Mouse (Mus musculus) liver, adult (tissue): ENCODE results near the gene Cfap126.
A peak's percentile ranks its signal among the peaks of the same experiment; 100 is the strongest.

ENCODE experiments used
- GATA4 ChIP-seq: IDR thresholded peaks from 2 replicates; pipeline ENCODE4 v1.6.1; 2014; ENCODE audit warnings: mild to moderate bottlenecking, low read length; ENCODE audit not compliant: insufficient replicate concordance

Gene Cfap126

GRCm38 (mm10) chr1:171109620-171110019, 4.1 kb upstream of the Cfap126 start:
- no peak for TF ChIP-seq GATA4

- TF ChIP-seq GATA4, result no peak
Measured at GRCm38 (mm10) chr1:171110659-171111019, 3.1 kb upstream of the Cfap126 start.

DNA sequence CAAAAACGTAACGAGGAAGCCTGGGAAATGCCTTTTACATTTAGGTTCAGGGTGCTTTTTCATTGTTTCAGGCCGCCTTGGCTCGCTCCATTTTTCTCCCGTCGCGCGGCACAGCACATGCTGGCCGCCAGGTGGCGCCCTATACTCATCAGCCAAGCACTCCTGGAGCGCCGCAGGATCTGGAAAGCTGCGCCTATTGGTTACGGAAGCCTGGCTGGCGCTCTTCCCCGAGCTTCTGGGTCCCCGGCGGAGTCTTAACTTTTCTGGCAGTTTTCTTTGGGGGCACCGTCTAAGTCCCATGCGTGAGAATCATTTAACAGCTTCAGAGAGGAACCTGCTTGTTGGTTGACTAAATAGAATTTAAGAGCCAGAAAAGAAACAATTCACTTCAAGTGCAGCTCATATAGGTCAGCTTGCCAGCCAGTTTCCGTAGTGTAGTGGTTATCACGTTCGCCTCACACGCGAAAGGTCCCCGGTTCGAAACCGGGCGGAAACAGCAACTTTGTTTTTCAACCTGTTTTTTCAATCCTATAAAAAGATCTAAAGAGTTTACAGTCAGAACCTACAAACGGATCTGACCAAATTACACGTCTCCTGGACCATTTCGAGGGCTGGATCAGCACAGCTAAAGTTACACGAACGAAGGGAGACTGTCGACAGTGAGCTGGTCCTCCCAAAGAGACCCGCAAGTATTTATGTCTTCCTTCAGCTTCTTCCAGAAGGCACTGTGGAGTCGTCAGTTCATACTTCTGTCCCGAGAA, 2.5 kb upstream of the Cfap126 start:
- 0 out of 2 replicates have a peak, but pooled peaks have one; percentile 22 for TF ChIP-seq GATA4

DNA sequence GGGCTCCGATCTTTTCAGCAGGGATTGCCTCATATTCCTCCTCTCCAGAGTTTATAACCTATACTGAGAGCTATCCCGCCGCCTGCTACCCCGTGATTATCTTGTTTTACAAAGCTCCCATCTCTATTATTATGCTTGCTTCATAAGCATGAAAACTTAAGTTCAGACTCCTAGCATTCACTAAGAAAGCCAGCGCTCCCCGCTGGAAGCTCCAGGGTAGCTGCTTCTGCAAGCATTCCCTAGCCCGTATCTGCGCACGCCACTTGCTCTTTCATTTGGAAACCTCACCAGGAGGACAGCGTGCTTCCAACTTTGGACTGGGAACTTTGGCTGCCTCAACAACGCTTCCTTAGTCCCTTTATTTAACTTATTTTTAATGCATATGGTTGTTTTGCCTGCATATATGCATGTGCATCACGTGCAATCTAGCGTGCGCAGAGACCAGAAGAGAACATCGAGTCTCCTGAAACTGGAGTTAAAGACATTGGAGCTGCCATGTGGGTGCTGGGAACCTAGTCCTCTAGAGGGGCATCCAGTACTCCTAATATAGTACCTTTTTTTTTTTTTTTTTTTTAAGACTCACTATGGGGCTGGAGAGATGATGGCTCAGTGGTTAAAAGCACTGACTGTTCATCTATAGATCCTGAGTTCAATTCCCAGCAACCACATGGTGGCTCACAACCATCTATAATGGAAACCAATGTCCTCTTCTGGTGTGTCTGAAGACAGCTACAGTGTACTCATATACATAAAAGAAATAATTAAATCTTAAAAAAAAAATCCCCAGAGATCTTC, 1.7 kb upstream of the Cfap126 start:
- no peak for TF ChIP-seq GATA4

DNA sequence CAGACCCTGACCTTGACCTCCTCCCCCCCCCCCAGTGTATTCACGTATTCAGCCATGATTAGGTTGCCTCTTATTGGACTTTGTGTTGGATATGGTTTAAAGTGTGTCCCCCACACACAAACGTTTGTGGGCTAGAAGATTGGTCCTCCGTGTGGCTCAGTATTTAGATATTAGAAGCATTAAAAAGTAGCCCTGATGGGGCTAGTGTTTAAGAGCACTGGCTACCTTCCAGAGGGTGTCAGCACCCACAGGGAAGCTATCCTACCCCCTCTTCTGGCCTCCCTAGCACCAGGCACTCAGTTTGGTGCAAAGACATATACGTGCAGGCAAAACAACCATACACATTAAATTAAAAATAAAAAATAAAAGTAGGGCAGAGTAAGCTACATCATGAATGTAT, 732 bp upstream of the Cfap126 start:
- no peak for TF ChIP-seq GATA4

- TF ChIP-seq GATA4, result no peak
Measured at GRCm38 (mm10) chr1:171116280-171116679, 2.6 kb downstream of the Cfap126 start.

- 0 out of 2 replicates have a peak, but pooled peaks have one; percentile 50 for TF ChIP-seq GATA4
Measured at GRCm38 (mm10) chr1:171118269-171118684, 4.6 kb downstream of the Cfap126 start.

GRCm38 (mm10) chr1:171118996-171119395, 5.3 kb downstream of the Cfap126 start:
- no peak for TF ChIP-seq GATA4

DNA sequence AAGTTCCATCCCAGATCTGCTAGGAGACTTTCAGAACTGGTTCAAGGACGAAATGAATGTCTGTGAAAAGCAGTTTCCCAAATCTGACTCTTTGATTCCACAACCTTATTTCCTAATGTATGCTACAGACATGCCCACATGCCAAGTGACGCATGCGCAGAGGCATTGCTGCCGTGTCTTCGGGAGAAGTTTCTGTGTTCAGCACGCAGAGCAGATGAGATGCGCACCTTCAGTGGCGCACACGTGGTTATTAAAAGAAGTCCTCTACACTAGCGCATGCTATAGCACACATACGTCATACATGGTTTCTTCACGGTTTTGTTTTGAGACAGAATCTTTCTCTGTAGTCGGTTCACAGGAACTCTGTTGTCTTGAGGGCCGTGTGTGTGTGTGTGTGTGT, 5.7 kb downstream of the Cfap126 start:
- no peak for TF ChIP-seq GATA4

DNA sequence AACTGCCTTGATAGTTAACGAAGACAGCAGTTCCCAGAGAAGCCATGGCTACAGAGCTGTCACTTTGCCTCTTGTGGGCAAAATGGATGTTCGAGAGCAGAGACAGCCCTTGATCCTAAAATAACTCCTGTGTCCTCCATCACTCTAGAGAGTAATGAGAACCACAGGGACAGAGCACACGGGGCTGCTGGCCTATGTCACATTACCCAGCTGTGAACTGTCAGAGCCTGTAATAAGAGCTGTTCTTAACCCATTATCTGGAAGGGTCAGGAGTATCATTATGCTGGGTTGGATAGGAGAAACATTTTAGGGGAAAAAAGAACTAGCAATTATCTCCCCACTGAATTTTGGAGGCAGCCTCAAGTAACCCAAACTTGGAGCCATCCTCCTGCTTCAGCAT, 7.2 kb downstream of the Cfap126 start:
- TF ChIP-seq GATA4, result no peak

DNA sequence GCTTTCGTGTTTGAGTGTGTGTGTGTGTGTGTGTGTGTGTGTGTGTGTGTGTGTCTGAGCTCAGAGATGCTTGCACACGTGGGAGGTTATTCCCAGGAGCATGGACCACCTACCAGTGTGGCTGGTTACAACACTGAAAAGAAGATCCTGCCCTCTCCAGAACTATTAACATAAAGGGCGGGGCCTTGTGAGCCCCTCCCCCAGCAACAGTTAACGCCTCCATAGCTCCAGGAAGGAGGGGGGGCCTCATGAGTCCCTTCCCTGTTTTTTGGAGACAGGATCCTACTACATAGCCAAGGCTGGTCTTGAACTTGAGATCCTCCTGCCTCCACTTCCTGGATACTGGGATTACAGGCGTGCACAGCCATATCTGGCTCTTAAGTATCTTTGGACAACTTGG, 8.1 kb downstream of the Cfap126 start:
- no peak for TF ChIP-seq GATA4

- no peak for TF ChIP-seq GATA4
Measured at GRCm38 (mm10) chr1:171122932-171123331, 9.2 kb downstream of the Cfap126 start.

- TF ChIP-seq GATA4, result no peak
Measured at GRCm38 (mm10) chr1:171124398-171124797, 10.7 kb downstream of the Cfap126 start.

GRCm38 (mm10) chr1:171129251-171129650, 15.5 kb downstream of the Cfap126 start:
- TF ChIP-seq GATA4, result no peak

DNA sequence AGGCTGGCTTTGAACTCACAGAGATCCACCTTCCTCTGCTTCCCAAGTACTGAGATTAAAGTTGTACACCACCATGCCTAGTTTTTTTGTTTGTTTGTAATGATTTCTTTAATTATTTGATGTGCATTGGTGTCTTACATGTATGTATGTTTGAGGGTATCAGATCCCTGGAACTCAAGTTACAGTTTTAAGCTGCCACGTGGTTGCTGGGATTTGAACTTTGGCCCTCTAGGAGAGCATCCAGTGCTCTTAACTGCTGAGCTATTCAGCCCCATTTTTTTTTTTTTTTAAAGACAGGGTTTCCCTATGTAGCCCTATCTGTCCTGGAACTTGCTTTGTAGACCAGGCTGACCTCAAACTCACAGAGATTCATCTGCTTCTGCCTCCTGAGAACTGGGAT, 17.3 kb downstream of the Cfap126 start:
- TF ChIP-seq GATA4, result no peak

DNA sequence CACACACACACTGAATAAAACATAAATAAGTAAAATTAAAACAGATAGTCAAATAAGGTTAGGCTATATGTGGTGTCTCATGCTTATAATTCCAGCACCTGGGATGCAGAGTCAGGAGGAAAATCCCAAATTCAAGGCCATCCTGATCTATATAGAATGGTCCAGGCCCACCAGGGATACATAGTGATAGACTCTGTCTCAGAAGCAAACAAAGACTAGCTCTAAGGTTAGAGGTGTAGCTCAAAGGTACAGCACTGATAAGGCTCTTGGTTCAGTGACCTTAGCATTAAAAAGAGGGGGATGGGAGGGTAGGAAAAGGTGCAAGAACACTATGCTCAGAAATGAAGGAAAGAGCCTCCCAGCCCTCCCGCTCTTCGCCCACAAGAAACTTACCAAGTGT, 21.9 kb downstream of the Cfap126 start:
- TF ChIP-seq GATA4, result no peak
